Mouse (Mus musculus): ENCODE measurements around the gene Hlcs. TPM values are rescaled to one million over a fixed set of nuclear protein-coding genes. Genes with fewer than 3 reads are reported as not detected.

Hlcs gene
- polyA plus RNA-seq, 2 experiments = 1.3 to 1.7 TPM

DNA sequence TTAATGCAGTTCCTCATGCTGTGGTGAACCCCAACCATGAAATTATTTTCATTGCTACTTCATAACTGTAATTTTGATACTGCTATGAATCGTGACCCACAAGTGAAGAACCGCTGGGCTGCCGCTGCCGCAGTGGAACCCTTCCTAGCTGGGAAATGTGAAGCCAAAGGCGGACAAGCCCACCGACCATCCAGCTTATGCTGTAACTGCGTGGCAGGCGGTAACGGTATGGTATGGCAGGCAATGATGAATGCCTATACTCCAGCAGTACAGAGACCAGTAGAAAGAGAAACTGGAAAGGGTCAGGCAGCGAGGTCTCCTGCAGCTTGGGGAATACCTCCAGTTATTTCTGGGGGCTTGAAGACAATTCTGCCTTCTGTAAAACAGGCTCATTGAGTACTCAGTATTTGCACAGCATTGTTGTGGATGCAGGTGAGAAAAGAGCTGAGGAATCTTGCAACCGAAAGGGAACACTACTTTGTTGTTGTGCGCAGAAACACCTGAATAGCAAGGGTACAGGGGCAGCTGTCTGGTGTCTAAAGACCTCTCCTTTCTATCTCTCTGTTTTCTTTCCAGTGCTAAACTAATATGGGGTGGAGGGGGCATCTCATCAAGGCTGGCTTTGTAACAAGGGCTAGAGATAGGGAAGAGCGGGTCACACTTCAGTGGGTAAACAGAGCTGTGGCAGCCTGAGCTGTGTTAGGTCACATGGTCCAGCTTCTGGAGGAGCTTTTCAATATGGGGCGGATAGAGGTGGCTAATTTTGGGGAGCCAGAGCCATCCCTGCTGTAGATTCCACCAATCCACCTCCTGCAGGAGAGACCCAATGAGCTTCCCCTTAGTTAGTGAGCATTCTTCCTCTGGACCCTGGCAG, 224.3 kb downstream of the Hlcs start:
- H3K27ac ChIP-seq = no peak overlapping the region
- TF ChIP-seq EP300 (IDR thresholded peaks at IDR 0.05; ENCODE audit: low read depth) = no peak
- no peak for TF ChIP-seq CTCF (IDR thresholded peaks at IDR 0.05; ENCODE audit: low read depth)
- peaks cover 99% of the 10 kb centered on the region for H3K27me3 ChIP-seq (ENCODE audit: control insufficient read depth, insufficient read depth, low read length)
- no peak for DNase-seq (ENCODE audit: low read depth in 3 of 3, low spot score in 3 of 3)
- 6% methylated on average over 14 of the region's 14 CpGs for WGBS (ENCODE audit: insufficient replicate concordance)
- H3K36me3 ChIP-seq (replicated peaks; ENCODE audit: control insufficient read depth, insufficient read depth, low read depth) = no peaks in the 10 kb centered on the region
- no peaks in the 10 kb centered on the region for H3K4me1 ChIP-seq (replicated peaks; ENCODE audit: control insufficient read depth in 2 of 2, insufficient read depth in 2 of 2, low read length in 1 of 2)
- H3K4me2 ChIP-seq (ENCODE audit: low read depth) = no peak overlapping the region
- no peaks in the 10 kb centered on the region for H3K9me3 ChIP-seq (ENCODE audit: control insufficient read depth, low read length)
- no peak overlapping the region for H3K4me3 ChIP-seq (ENCODE audit: insufficient read depth in 1 of 2, low read depth in 2 of 2, low read length in 2 of 2)
- ATAC-seq (ENCODE audit: insufficient read depth) = no peak
- no peak overlapping the region for H3K9ac ChIP-seq (replicated peaks)

DNA sequence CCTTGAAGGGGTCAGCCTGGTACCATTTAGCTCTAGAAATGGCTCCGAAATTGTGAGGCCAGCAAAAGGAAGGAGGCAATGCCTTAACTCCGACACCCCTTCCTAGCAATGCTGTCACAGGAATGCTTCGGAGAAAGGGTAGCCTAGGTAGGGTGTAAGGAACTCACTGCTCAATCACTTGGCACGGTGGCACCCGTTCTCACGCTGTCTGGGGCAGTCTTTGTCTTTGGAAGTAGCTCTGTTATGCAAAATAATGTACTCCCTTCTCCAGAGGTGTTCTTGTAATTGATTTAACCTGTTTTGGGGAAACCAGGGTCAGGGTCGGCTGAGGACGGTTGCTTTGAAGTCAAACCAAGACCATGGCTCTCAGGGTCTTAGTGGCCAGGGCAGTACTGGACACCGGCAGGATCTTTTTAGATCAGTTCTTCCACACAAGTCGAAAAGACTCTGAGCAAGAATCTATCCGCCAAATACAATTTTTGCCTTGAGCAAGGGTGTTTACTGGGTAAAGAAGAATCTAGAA, 225.1 kb downstream of the Hlcs start:
- TF ChIP-seq EP300 (IDR thresholded peaks at IDR 0.05; ENCODE audit: low read depth) = no peak
- TF ChIP-seq CTCF (IDR thresholded peaks at IDR 0.05; ENCODE audit: low read depth) = no peak
- 7% methylated on average over 11 of the region's 11 CpGs for WGBS (ENCODE audit: insufficient replicate concordance)
- Histone ChIP-seq H3K4me1 (replicated peaks; ENCODE audit: control insufficient read depth in 2 of 2, insufficient read depth in 2 of 2, low read length in 1 of 2) (no peaks in the 10 kb centered on the region), H3K27ac (no peak overlapping the region), H3K36me3 (replicated peaks; ENCODE audit: control insufficient read depth, insufficient read depth, low read depth) (no peaks in the 10 kb centered on the region), H3K4me2 (ENCODE audit: low read depth) (no peak overlapping the region), H3K9ac (replicated peaks) (no peak overlapping the region), H3K27me3 (ENCODE audit: control insufficient read depth, insufficient read depth, low read length) (peaks cover 99% of the 10 kb centered on the region), H3K9me3 (ENCODE audit: control insufficient read depth, low read length) (no peaks in the 10 kb centered on the region), H3K4me3 (ENCODE audit: insufficient read depth in 1 of 2, low read depth in 2 of 2, low read length in 2 of 2) (no peak overlapping the region)
- no peak for ATAC-seq (ENCODE audit: insufficient read depth)
- no peak for DNase-seq (ENCODE audit: low read depth in 3 of 3, low spot score in 3 of 3)

- Histone ChIP-seq H3K4me3 (ENCODE audit: insufficient read depth in 1 of 2, low read depth in 2 of 2, low read length in 2 of 2) (no peak overlapping the region), H3K27me3 (ENCODE audit: control insufficient read depth, insufficient read depth, low read length) (peaks cover 99% of the 10 kb centered on the region)
Measured at GRCm38 (mm10) chr16:94087570-94088225, 225.7 kb downstream of the Hlcs start.

GRCm38 (mm10) chr16:94086701-94087569, 226.4 kb downstream of the Hlcs start:
- no peaks in the 10 kb centered on the region for H3K36me3 ChIP-seq (replicated peaks; ENCODE audit: control insufficient read depth, insufficient read depth, low read depth)
- 2% methylated on average over 50 of the region's 50 CpGs for WGBS (ENCODE audit: insufficient replicate concordance)
- no peaks in the 10 kb centered on the region for H3K4me1 ChIP-seq (replicated peaks; ENCODE audit: control insufficient read depth in 2 of 2, insufficient read depth in 2 of 2, low read length in 1 of 2)
- H3K27ac ChIP-seq = no peak overlapping the region
- H3K9ac ChIP-seq (replicated peaks) = no peak overlapping the region
- peaks cover 99% of the 10 kb centered on the region for H3K27me3 ChIP-seq (ENCODE audit: control insufficient read depth, insufficient read depth, low read length)
- H3K4me3 ChIP-seq (ENCODE audit: insufficient read depth in 1 of 2, low read depth in 2 of 2, low read length in 2 of 2) = no peak overlapping the region
- no peak overlapping the region for H3K4me2 ChIP-seq (ENCODE audit: low read depth)
- DNase-seq (ENCODE audit: low read depth in 3 of 3, low spot score in 3 of 3) (no peak), ATAC-seq (ENCODE audit: insufficient read depth) (no peak)
- H3K9me3 ChIP-seq (ENCODE audit: control insufficient read depth, low read length) = no peaks in the 10 kb centered on the region
- TF ChIP-seq EP300 (IDR thresholded peaks at IDR 0.05; ENCODE audit: low read depth) (no peak), CTCF (IDR thresholded peaks at IDR 0.05; ENCODE audit: low read depth) (no peak)

More at GRCm38 (mm10) chr16:94087570-94088225, 225.7 kb downstream of the Hlcs start:
- DNase-seq (ENCODE audit: low read depth in 3 of 3, low spot score in 3 of 3) (no peak), ATAC-seq (ENCODE audit: insufficient read depth) (no peak)
- Histone ChIP-seq H3K4me1 (replicated peaks; ENCODE audit: control insufficient read depth in 2 of 2, insufficient read depth in 2 of 2, low read length in 1 of 2) (no peaks in the 10 kb centered on the region), H3K9me3 (ENCODE audit: control insufficient read depth, low read length) (no peaks in the 10 kb centered on the region), H3K27ac (no peak overlapping the region), H3K9ac (replicated peaks) (no peak overlapping the region), H3K4me2 (ENCODE audit: low read depth) (no peak overlapping the region), H3K36me3 (replicated peaks; ENCODE audit: control insufficient read depth, insufficient read depth, low read depth) (no peaks in the 10 kb centered on the region)
- WGBS (ENCODE audit: insufficient replicate concordance) = 7% methylated on average over 16 of the region's 16 CpGs
- no peak for TF ChIP-seq CTCF (IDR thresholded peaks at IDR 0.05; ENCODE audit: low read depth)
- TF ChIP-seq EP300 (IDR thresholded peaks at IDR 0.05; ENCODE audit: low read depth) = no peak
